Mouse (Mus musculus) intestine, embryonic 16.5 days (tissue): Measurements from ENCODE around the gene Acoxl. TPM values are rescaled to one million over a fixed set of nuclear protein-coding genes. Genes with fewer than 3 reads are reported as not detected.

Source experiments
- ATAC-seq: fragments of 200-750 bp; cut with Nextera tagmentation; 2 replicates; pipeline ENCODE4 v1.8.0; 2017; ENCODE audit warnings: moderate TSS enrichment, moderate library complexity
- H3K27ac ChIP-seq: fragments of 300-500 bp; sonication (generic); 2 replicates; pipeline ENCODE4 v1.5.1; 2014; ENCODE audit warnings: mild to moderate bottlenecking, low read length
- H3K27me3 ChIP-seq: fragments of 300-500 bp; sonication (generic); replicated peaks from 2 replicates; pipeline ENCODE4 v1.6.1; 2014; ENCODE audit warnings: low read length, control low read depth, mixed read lengths; ENCODE audit not compliant: control insufficient read depth, insufficient read depth
- H3K36me3 ChIP-seq: fragments of 300-500 bp; sonication (generic); 2 replicates; pipeline ENCODE4 v1.6.1; 2014; ENCODE audit warnings: low read length, control low read depth; ENCODE audit not compliant: control insufficient read depth, insufficient read depth
- H3K4me1 ChIP-seq: fragments of 300-500 bp; sonication (generic); 2 replicates; pipeline ENCODE4 v1.6.1; 2014; ENCODE audit warnings: low read length, control low read depth, mixed read lengths; ENCODE audit not compliant: control insufficient read depth, insufficient read depth
- H3K4me2 ChIP-seq: fragments of 300-500 bp; sonication (generic); 2 replicates; pipeline ENCODE4 v1.6.1; 2014; ENCODE audit warnings: low read depth, low read length, control low read depth
- H3K4me3 ChIP-seq: fragments of 300-500 bp; sonication (generic); 2 replicates; pipeline ENCODE4 v1.5.1; 2014; ENCODE audit warnings: mild to moderate bottlenecking, low read length
- H3K9ac ChIP-seq: fragments of 300-500 bp; sonication (generic); 2 replicates; pipeline ENCODE4 v1.6.1; 2014; ENCODE audit warnings: low read depth, low read length
- H3K9me3 ChIP-seq: fragments of 300-500 bp; sonication (generic); 2 replicates; pipeline ENCODE4 v1.6.1; 2016; ENCODE audit warnings: low read length, control low read depth; ENCODE audit not compliant: control insufficient read depth
- WGBS: fragments of 180-500 bp; shearing (Covaris S2); extraction: QIAGEN DNeasy Blood & Tissue Kit; methylation state at CpG from one replicate; pipeline ENCODE4 v1.1.7; 2014; 5-methylcytosine and 5-hydroxymethylcytosine counted together
- polyA plus RNA-seq: library from polyadenylated mRNA; unstranded; fragments of >200 nt; fragmentation: Nextera tagmentation; extraction: Ambion mirVana; gene quantifications from 2 replicates; pipeline ENCODE4 v1.2.1, GENCODE M21; 2015

Gene Acoxl
- polyA plus RNA-seq, 1 experiment from 2014 or later, result 0.10 TPM

- Histone ChIP-seq H3K27ac (no peak overlapping the region), H3K4me3 (no peak overlapping the region), H3K27me3 (no peaks in the 10 kb centered on the region), H3K36me3 (no peaks in the 10 kb centered on the region), H3K4me1 (peaks cover 5% of the 10 kb centered on the region; the same call in 1 of the 2 replicates), H3K9me3 (no peaks in the 10 kb centered on the region), H3K9ac (no peak overlapping the region), H3K4me2 (no peak overlapping the region)
- peak; percentile 83 for ATAC-seq
- WGBS, result 54% methylated on average over 2 of the region's 2 CpGs
These were observed 191.3 kb downstream of the Acoxl start for GRCm38 (mm10) chr2:128029968-128030367.

- Histone ChIP-seq H3K27ac (no peak overlapping the region), H3K9ac (no peak overlapping the region), H3K4me1 (peaks cover 5% of the 10 kb centered on the region; the same call in 1 of the 2 replicates), H3K4me2 (no peak overlapping the region), H3K9me3 (no peaks in the 10 kb centered on the region), H3K36me3 (no peaks in the 10 kb centered on the region), H3K27me3 (no peaks in the 10 kb centered on the region), H3K4me3 (no peak overlapping the region)
- ATAC-seq, result no peak
- WGBS, result 39% methylated on average over 4 of the region's 4 CpGs
These were observed 193.4 kb downstream of the Acoxl start for GRCm38 (mm10) chr2:128032111-128032510.

- no peaks in the 10 kb centered on the region for H3K27me3 ChIP-seq
- H3K4me1 ChIP-seq, result peaks cover 5% of the 10 kb centered on the region; the same call in 1 of the 2 replicates
- no peaks in the 10 kb centered on the region for H3K36me3 ChIP-seq
- no peak overlapping the region for H3K4me2 ChIP-seq
- ATAC-seq, result no peak
- no peak overlapping the region for H3K9ac ChIP-seq
- no peaks in the 10 kb centered on the region for H3K9me3 ChIP-seq
- no peak overlapping the region for H3K4me3 ChIP-seq
- 88% methylated on average over 3 of the region's 3 CpGs for WGBS
- H3K27ac ChIP-seq, result no peak overlapping the region
These were observed 194.8 kb downstream of the Acoxl start for GRCm38 (mm10) chr2:128033503-128033902.

DNA sequence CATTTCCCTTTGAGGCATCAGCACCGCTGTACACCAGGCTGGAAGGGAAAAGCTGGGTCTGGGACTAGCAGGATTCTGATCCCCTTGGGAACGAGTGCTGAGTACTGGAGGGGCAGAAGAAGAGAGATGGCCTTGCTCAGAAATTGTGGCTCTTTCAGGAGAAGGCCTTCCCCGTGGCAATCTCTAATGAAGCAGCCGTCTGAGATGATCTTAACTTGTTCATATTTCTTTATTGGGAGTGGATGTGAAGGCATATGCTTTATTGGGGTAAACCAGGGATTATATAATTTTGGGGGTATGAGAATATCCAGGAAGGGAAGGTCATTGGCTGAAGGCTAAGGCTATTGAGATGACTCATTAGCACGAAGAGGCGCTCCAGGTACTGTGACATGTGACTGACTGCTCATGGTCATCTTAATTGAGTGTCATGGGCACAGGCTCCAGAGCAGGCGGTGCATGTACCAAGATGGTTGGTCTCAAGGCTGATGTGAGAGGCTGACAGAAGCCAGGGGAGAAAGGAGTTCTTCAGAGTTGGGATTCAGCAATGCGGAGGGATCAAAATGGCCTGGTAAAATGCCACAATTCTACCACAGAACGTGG is 195.5 kb downstream of the Acoxl start:
- Histone ChIP-seq H3K27me3 (no peaks in the 10 kb centered on the region), H3K9me3 (no peaks in the 10 kb centered on the region), H3K9ac (no peak overlapping the region), H3K4me3 (no peak overlapping the region), H3K4me1 (peaks cover 5% of the 10 kb centered on the region; the same call in 1 of the 2 replicates), H3K4me2 (no peak overlapping the region), H3K27ac (no peak overlapping the region), H3K36me3 (no peaks in the 10 kb centered on the region)
- no peak for ATAC-seq
- WGBS, result 90% methylated on average over 9 of the region's 9 CpGs

DNA sequence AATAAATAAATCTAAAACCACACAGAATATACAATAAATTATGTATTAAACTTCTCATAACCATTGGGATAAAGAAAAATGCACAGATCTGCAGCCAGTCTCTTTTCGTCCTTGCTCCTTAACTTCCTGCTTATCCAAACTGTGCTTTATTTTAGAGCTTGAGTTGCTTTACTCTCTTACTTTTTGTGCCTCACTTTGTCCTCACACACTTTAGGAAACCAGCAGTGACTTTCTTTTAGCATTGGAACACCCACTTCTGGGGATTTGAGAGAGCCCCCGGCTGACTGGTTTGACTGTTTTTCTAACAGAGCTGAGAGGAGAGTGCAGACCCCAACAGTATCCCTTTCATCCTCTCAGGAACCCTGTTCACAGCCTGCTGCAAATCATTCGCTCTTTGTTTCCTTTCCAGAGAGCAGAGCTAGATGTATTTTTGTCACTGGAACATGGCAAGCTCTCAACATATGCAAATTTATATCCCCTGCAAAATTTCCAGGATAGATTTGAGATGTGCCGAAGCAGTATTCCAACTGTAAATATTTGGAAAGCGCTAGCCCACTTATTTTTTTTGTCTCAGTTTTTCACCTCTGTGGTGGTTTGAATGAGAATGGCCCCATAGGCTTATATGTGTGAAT is 199.7 kb downstream of the Acoxl start:
- Histone ChIP-seq H3K4me1 (no peaks in the 10 kb centered on the region; the same call in 1 of the 2 replicates), H3K9ac (no peak overlapping the region), H3K36me3 (no peaks in the 10 kb centered on the region), H3K4me2 (no peak overlapping the region), H3K27me3 (no peaks in the 10 kb centered on the region), H3K4me3 (no peak overlapping the region), H3K9me3 (no peaks in the 10 kb centered on the region), H3K27ac (no peak overlapping the region)
- ATAC-seq, result no peak
- 74% methylated on average over 5 of the region's 5 CpGs for WGBS

DNA sequence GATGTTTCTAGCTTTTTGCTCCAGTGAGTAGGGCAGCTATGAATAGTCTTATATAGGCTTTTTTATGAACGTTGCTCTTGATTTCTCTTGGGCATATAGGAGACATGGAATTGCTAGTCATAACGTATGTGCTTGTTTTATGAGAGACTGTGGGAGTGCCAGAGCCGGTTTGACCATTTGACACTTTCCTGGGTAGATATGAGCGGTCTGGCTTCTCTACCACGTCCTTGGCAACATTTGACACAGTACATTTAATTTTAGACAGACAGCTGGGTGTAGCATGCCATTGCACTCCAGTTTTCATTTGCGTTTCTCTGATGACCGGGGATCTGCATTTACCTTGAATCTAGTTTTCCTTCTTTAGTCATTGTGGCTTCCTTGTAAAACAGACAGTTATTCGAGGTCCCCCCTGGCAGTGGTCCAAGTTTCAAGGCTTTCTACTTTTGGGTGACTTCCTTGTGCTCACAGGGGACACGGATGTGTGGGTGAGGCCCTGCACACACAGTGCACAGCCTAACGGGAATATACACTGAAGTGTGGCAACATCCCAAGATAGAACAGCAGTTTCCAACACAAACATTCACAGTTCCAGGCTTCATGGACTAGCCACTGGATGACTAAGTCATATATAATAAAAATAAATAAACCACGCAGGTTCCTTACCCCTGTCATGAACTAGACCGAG is 202.5 kb downstream of the Acoxl start:
- Histone ChIP-seq H3K4me2 (no peak overlapping the region), H3K9ac (no peak overlapping the region), H3K27ac (no peak overlapping the region), H3K36me3 (no peaks in the 10 kb centered on the region), H3K9me3 (no peaks in the 10 kb centered on the region), H3K27me3 (no peaks in the 10 kb centered on the region), H3K4me3 (no peak overlapping the region), H3K4me1 (no peaks in the 10 kb centered on the region; the same call in 1 of the 2 replicates)
- ATAC-seq, result no peak
- WGBS, result 60% methylated on average over 12 of the region's 12 CpGs

DNA sequence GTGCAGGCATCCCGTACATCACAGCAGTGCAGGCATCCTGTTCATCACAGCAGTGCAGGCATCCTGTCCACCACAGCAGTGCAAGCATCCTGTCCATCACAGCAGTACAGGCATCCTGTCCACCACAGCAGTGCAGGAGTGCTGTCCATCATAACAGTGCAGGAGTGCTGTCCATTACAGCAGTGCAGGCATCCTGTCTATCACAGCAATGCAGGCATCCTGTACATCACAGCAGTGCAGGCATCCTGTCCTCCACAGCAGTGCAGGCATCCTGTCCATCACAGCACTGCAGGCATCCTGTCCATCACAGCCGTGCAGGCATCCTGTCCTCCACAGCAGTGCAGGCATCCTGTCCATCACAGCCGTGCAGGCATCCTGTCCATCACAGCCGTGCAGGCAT is 207.8 kb downstream of the Acoxl start:
- Histone ChIP-seq H3K36me3 (no peaks in the 10 kb centered on the region), H3K27ac (no peak overlapping the region), H3K4me2 (no peak overlapping the region), H3K27me3 (no peaks in the 10 kb centered on the region), H3K4me3 (no peak overlapping the region), H3K4me1 (no peaks in the 10 kb centered on the region; the same call in 1 of the 2 replicates), H3K9me3 (no peaks in the 10 kb centered on the region), H3K9ac (no peak overlapping the region)
- no peak for ATAC-seq
- 71% methylated on average over 4 of the region's 4 CpGs for WGBS

DNA sequence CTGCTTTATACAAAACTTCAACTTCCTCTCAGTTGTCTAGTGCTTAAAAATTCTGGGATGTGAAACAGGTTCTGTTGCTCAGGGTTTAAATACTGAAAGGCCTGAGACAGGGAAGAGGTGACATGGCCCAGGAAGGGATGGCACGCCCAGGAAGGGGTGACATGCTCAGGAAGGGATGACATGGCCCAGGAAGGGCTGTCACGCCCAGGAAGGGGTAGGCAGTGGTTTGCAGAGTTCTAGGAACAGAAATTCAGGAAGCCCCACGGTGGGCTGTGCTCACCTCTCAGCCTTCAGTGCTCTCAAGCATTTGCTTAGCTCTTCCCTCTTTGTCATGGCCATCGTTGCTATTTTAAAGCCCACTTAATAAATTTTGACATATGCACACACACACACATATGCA is 216.2 kb downstream of the Acoxl start:
- H3K9ac ChIP-seq, result no peak overlapping the region
- no peaks in the 10 kb centered on the region for H3K36me3 ChIP-seq
- no peaks in the 10 kb centered on the region for H3K27me3 ChIP-seq
- H3K4me1 ChIP-seq, result no peaks in the 10 kb centered on the region
- no peak overlapping the region for H3K27ac ChIP-seq
- ATAC-seq, result no peak
- 73% methylated on average over 4 of the region's 4 CpGs for WGBS
- no peak overlapping the region for H3K4me2 ChIP-seq
- no peaks in the 10 kb centered on the region for H3K9me3 ChIP-seq
- no peak overlapping the region for H3K4me3 ChIP-seq

- no peaks in the 10 kb centered on the region for H3K4me1 ChIP-seq
- no peaks in the 10 kb centered on the region for H3K36me3 ChIP-seq
- H3K9ac ChIP-seq, result no peak overlapping the region
- H3K4me2 ChIP-seq, result no peak overlapping the region
- H3K27me3 ChIP-seq, result no peaks in the 10 kb centered on the region
- 93% methylated on average over 5 of the region's 5 CpGs for WGBS
- H3K9me3 ChIP-seq, result no peaks in the 10 kb centered on the region
- no peak overlapping the region for H3K4me3 ChIP-seq
- H3K27ac ChIP-seq, result no peak overlapping the region
- ATAC-seq, result no peak
These were observed 219.2 kb downstream of the Acoxl start for GRCm38 (mm10) chr2:128057872-128058271.
